Mouse (Mus musculus) neural tube, embryonic 13.5 days (tissue): ENCODE measurements around the gene Sdad1. TPM values are rescaled to one million over a fixed set of nuclear protein-coding genes. Genes with fewer than 3 reads are reported as not detected.

Experiments
- ATAC-seq: fragments of 200-750 bp; cut with Nextera tagmentation; 2 replicates; pipeline ENCODE4 v1.8.0; 2017; ENCODE audit warnings: low read depth, mild to moderate bottlenecking, moderate TSS enrichment, moderate library complexity
- H3K27ac ChIP-seq: fragments of 300-500 bp; sonication (generic); replicated peaks from 2 replicates; pipeline ENCODE4 v1.5.1; 2015; ENCODE audit warnings: moderate library complexity, mild to moderate bottlenecking, inconsistent platforms
- H3K27me3 ChIP-seq: fragments of 300-500 bp; sonication (generic); 2 replicates; pipeline ENCODE4 v1.6.1; 2015; ENCODE audit warnings: mild to moderate bottlenecking, inconsistent platforms
- H3K36me3 ChIP-seq: fragments of 300-500 bp; sonication (generic); 2 replicates; pipeline ENCODE4 v1.6.1; 2015; ENCODE audit warnings: mild to moderate bottlenecking, inconsistent platforms
- H3K4me1 ChIP-seq: fragments of 300-500 bp; sonication (generic); replicated peaks from 2 replicates; pipeline ENCODE4 v1.6.1; 2015; ENCODE audit warnings: inconsistent platforms
- H3K4me2 ChIP-seq: fragments of 300-500 bp; sonication (generic); 2 replicates; pipeline ENCODE4 v1.6.1; 2015; ENCODE audit warnings: inconsistent platforms, mild to moderate bottlenecking, moderate library complexity
- H3K4me3 ChIP-seq: fragments of 300-500 bp; sonication (generic); 2 replicates; pipeline ENCODE4 v1.5.1; 2015; ENCODE audit warnings: mild to moderate bottlenecking, inconsistent platforms
- H3K9ac ChIP-seq: fragments of 300-500 bp; sonication (generic); 2 replicates; pipeline ENCODE4 v1.6.1; 2015; ENCODE audit warnings: moderate library complexity, mild to moderate bottlenecking, inconsistent platforms
- H3K9me3 ChIP-seq: fragments of 300-500 bp; sonication (generic); 2 replicates; pipeline ENCODE4 v1.6.1; 2016; ENCODE audit warnings: inconsistent platforms
- WGBS: fragments of 180-500 bp; shearing (Covaris S2); methylation state at CpG from one replicate; pipeline ENCODE4 v1.1.7; 2015; 5-methylcytosine and 5-hydroxymethylcytosine counted together
- polyA plus RNA-seq: library from polyadenylated mRNA; unstranded; fragments of >200 nt; fragmentation: Nextera tagmentation; extraction: Ambion mirVana; gene quantifications from 2 replicates; pipeline ENCODE4 v1.2.1, GENCODE M21; 2015

Sdad1 gene
- polyA plus RNA-seq, 1 experiment from 2014 or later = 28.2 TPM

DNA sequence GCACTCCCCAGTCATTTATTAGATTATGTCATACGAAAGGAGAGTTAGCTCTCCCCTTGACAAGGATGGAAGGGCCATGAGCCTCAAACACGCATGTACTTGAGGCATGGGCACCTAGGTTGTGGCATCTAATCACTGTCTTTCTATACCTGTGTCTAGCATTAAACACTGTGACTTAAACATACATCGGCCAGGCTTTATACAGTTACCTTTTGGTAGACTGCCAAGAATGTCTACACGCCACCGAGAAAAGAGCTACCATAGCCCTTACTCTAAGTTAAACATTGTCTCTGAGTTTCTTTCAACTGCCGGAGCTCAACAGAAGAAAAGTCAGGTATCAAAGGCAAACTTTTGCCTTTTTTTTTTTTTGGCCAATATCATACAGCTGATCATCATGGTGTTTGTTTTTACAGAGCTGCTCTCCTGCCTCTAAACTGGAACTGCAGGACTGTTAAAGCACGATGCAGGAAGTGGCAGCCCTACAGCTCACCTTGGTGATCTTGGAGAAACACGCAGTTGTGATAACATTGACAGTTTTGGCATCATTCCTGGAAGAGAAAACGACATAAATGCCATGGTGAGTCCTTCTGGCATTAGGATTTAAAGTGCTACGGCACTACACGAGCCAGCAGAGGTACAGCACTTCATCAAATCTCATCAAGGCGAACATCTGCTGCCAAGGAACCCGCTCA, 8.0 kb downstream of the Sdad1 start:
- no peak for ATAC-seq
- Histone ChIP-seq H3K4me1 (no peaks in the 10 kb centered on the region), H3K9ac (no peak overlapping the region), H3K27ac (no peak overlapping the region), H3K9me3 (no peaks in the 10 kb centered on the region), H3K36me3 (peaks cover 81% of the 10 kb centered on the region), H3K27me3 (no peaks in the 10 kb centered on the region), H3K4me2 (no peak overlapping the region), H3K4me3 (no peak overlapping the region)
- 93% methylated on average over 13 of the region's 13 CpGs for WGBS

DNA sequence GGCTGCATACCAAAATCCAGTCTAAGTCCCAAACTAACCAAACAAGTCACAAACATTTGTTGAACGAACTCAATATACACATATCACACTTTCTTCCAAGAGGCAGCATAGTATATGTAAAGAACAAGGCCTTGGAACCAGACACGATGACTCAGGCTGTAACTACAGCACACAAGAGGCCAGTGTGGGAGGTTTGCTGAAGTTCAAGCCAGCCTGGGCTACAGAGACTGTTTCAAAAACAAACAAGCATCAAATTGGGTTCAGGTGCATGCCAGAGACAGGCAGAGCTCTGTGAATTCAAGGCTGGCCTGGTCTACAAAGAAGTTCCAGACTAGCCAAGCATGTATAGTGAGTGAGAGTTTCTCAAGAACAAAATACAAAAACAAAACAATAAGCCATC, 15.8 kb downstream of the Sdad1 start:
- H3K27ac ChIP-seq = no peak overlapping the region
- peaks cover 94% of the 10 kb centered on the region for H3K36me3 ChIP-seq
- H3K27me3 ChIP-seq = no peaks in the 10 kb centered on the region
- ATAC-seq = no peak
- H3K9ac ChIP-seq = no peak overlapping the region
- H3K4me2 ChIP-seq = no peak overlapping the region
- no peaks in the 10 kb centered on the region for H3K4me1 ChIP-seq
- no peak overlapping the region for H3K4me3 ChIP-seq
- WGBS = 95% methylated on average over 2 of the region's 2 CpGs
- H3K9me3 ChIP-seq = no peaks in the 10 kb centered on the region

DNA sequence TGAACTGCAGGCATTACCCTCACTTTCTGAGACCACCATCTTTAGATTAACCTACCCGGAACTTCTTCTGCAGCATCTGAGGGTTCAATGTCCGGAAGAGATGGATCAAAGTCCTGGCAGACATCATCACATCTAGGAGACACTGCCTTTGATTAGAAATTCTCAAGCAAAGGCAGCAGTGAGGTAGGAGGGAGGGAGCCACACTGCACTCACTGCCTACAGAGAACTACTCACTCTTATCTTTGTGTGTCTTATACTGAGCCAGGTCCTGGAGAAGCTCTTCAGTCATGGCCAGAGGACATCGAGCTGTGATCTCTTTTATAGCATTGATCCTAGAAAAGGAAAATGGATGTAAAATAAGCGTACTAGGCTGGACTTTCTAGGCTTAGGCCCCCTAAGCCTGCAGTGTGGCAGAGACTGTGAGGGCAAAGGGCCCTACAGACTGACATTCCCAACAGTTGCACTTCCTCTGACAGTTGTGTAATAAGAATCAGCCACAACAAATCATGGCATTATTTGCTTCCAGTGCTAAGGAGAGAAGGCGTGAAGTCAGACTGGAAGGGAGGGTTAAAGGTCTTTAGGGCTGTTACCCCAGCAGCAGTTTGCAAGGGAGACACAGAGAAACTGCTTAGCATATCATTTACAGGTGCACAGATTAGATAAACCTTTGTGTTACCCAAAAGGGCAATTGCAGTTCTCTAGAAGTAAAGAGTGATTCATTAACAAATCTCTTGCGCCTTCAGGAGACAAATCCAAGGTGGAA, 18.4 kb downstream of the Sdad1 start:
- Histone ChIP-seq H3K4me2 (no peak overlapping the region), H3K27ac (no peak overlapping the region), H3K9me3 (no peaks in the 10 kb centered on the region), H3K4me3 (no peak overlapping the region), H3K4me1 (no peaks in the 10 kb centered on the region), H3K27me3 (no peaks in the 10 kb centered on the region), H3K36me3 (peaks cover 97% of the 10 kb centered on the region), H3K9ac (no peak overlapping the region)
- ATAC-seq = no peak
- WGBS = 95% methylated on average over 6 of the region's 6 CpGs

DNA sequence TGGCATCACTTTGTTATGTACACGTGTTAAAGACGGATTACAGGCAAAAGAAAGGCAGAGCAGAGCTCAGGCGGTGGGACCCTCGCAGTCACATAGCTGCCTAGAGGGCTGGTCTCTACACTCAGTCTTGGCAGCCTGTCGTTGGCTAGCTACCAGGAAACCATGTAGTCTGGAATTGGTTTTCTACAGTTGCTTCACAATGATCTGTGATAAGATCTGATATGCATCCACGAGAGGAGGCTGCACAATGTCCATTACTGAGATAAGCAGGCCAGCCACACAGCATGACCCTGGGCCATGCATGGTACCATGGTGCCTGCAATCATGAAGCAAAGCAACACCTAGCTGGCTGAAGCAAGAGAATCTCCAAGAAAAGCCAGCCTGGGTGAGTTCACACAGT, 22.4 kb downstream of the Sdad1 start:
- H3K27me3 ChIP-seq = no peaks in the 10 kb centered on the region
- H3K36me3 ChIP-seq = peaks cover 78% of the 10 kb centered on the region
- no peaks in the 10 kb centered on the region for H3K9me3 ChIP-seq
- no peak overlapping the region for H3K4me3 ChIP-seq
- H3K4me2 ChIP-seq = no peak overlapping the region
- 90% methylated on average over 6 of the region's 6 CpGs for WGBS
- no peak for ATAC-seq
- no peaks in the 10 kb centered on the region for H3K4me1 ChIP-seq
- no peak overlapping the region for H3K27ac ChIP-seq
- no peak overlapping the region for H3K9ac ChIP-seq

DNA sequence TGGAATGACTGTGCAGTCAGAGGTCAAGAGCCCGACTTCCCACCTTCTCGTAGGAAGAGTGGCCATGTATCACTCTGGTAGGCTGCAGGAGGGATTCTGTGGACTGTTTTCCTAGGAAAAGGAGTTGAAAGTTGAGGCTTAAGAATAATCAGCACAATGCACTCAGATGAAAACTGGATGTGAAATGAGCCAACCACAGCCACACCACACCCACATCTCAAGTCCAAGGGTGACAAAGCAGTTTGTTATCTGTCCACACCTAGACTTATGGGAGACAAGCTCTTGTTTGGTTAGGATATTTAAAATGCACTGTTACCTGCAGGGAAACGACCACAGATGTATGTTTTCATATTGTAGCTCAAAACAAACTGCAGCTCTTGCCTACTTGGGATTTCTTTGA, 27.2 kb downstream of the Sdad1 start:
- H3K9ac ChIP-seq = no peak overlapping the region
- no peaks in the 10 kb centered on the region for H3K27me3 ChIP-seq
- H3K27ac ChIP-seq = no peak overlapping the region
- WGBS = 82% methylated on average over 3 of the region's 3 CpGs
- H3K36me3 ChIP-seq = peaks cover 33% of the 10 kb centered on the region
- peaks cover 7% of the 10 kb centered on the region for H3K4me1 ChIP-seq
- H3K4me2 ChIP-seq = no peak overlapping the region
- ATAC-seq = no peak
- no peaks in the 10 kb centered on the region for H3K9me3 ChIP-seq
- no peak overlapping the region for H3K4me3 ChIP-seq

DNA sequence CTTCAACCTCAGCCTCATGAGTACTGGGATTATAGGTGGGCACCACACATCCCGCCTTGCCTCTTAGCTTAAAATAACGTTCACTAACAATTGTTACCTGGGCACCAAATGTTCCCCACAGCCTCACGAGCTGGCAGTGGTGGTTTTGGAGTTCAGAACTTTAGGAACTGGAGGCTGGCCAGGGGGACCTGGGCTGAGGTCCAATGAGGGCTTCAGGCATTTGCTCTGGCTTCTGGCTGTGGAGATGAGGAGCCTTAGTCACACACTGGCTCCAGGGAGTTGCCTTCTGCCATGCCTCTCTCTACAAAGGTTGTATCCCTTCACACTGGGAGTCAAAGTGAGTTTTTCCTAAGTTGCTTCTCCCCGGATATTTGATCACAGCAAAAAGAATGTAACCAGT, 27.7 kb downstream of the Sdad1 start:
- Histone ChIP-seq H3K27ac (no peak overlapping the region), H3K9me3 (no peaks in the 10 kb centered on the region), H3K36me3 (peaks cover 28% of the 10 kb centered on the region), H3K4me3 (no peak overlapping the region), H3K4me2 (no peak overlapping the region), H3K9ac (no peak overlapping the region), H3K4me1 (peaks cover 8% of the 10 kb centered on the region), H3K27me3 (no peaks in the 10 kb centered on the region)
- ATAC-seq = no peak
- WGBS = 82% methylated on average over 4 of the region's 4 CpGs

DNA sequence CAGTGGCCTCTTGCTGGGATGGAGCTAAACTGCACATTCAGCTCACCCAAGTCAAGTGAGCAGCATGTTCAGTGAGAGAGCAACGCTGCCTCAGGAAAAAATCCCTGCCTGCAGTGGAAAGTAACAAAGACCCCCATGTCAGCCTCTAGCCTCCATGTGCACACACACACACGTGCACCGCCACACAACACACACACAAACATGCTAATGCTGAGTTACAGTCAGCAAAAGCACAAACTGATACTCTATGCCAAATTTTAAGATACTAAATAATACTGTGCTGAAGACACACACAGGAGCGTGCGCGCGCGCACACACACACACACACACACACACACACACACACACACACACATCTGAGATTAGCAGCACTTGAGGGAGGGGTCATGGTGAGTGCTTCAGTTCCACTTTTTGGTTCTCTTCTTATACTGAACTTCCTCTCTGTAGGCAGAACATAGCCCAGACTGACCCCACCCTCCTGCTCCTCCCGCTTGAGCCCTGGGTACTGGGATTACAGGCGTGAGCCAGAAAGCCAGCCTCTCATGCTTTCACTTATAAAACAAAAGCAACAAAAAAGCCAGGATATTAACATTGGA, 31.2 kb downstream of the Sdad1 start:
- WGBS = 85% methylated on average over 10 of the region's 10 CpGs
- Histone ChIP-seq H3K4me2 (peak overlapping the region; percentile 93), H3K36me3 (no peaks in the 10 kb centered on the region), H3K27ac (peak overlapping the region; percentile 65), H3K4me1 (peaks cover 10% of the 10 kb centered on the region), H3K4me3 (no peak overlapping the region), H3K27me3 (no peaks in the 10 kb centered on the region), H3K9ac (0 out of 2 replicates have a peak overlapping the region, but pooled peaks have one; percentile 75), H3K9me3 (no peaks in the 10 kb centered on the region)
- no peak for ATAC-seq

DNA sequence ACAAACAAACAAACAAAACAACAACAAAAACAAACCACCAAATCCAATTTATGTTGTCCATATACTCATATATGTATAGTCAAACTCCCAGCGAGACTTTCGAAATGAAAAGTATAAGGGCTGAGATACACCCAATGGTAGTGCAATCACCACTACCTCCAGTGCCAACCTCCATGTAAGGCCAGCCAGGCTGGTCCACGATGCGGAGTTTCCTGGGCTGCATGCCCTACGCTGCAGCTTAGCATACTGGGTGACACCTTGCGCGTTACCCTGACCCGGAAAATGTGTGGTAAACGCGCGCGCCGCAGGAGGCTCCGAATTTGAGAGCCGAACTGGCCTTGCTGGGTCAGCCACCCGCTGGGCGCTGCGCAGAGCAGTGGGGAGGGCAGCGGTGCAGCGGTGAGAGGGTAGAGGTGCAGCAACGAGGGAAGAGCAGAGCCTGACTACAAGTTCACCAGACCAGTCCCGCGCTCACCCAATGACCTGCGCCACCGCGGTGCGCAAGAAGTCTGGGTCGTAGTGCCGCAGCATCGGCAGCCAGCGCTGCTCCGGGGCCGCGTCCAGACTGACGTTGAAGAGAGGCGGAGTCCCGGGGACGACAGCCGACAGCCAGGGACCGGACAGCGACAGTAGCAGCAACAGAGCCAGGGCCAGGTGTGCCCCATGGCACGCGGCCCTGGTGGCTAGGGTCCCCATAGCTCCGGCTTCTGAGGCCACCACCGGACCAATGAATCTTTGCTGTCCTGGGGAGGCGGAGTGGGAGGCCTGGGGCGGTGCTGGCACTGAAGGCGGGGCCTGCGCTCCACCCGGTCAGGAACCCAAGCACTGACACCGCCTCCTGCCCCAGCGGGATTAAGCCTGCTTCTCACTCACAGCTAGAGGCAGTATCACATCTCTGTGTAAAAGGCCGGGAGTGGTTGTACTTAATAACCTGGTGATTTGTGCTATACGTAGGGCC, 32.6 kb downstream of the Sdad1 start, which contains the start of gene Naaa:
Gene Naaa, minus strand, starts transcription at position 734 of the 958 bp plus-strand sequence.
- peak within 1 kb of the TSS; percentile 75 for H3K9ac ChIP-seq
- 4% methylated on average over 54 of the region's 54 CpGs for WGBS
- H3K4me1 ChIP-seq = peaks cover 10% of the 10 kb centered on the region

DNA sequence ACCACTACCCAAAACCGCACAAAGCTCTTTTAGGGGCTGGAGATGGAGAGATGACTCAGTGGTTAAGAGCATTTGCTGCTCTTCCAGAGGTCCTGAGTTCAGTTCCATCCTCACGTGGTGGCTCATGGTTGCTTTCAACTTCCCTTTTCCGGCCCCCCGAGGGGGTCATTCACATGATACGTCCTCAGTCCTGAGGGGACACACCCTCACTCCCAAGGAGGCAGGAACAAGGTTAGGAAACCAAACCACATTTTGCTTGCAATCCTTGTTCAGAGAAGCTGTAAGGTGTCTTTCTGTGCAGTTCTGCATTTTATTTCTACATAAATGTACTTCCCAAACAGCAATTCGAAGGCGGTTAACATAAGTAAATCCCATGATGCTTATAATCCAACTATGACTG, 39.8 kb downstream of the Sdad1 start:
- Histone ChIP-seq H3K9ac (no peak overlapping the region), H3K4me3 (no peak overlapping the region), H3K27me3 (no peaks in the 10 kb centered on the region), H3K4me1 (no peaks in the 10 kb centered on the region), H3K36me3 (no peaks in the 10 kb centered on the region), H3K27ac (no peak overlapping the region), H3K9me3 (no peaks in the 10 kb centered on the region), H3K4me2 (no peak overlapping the region)
- WGBS = 85% methylated on average over 7 of the region's 7 CpGs
- ATAC-seq = no peak

More for the DNA sequence above, 32.6 kb downstream of the Sdad1 start, which contains the start of gene Naaa:
- no peaks in the 10 kb centered on the region for H3K27me3 ChIP-seq
- ATAC-seq = peak; percentile 95
- H3K4me2 ChIP-seq = peak within 1 kb of the TSS; percentile 93
- no peaks in the 10 kb centered on the region for H3K36me3 ChIP-seq
- no peaks in the 10 kb centered on the region for H3K9me3 ChIP-seq
- H3K27ac ChIP-seq = peak within 1 kb of the TSS; percentile 65
- H3K4me3 ChIP-seq = peak within 1 kb of the TSS; percentile 67

DNA sequence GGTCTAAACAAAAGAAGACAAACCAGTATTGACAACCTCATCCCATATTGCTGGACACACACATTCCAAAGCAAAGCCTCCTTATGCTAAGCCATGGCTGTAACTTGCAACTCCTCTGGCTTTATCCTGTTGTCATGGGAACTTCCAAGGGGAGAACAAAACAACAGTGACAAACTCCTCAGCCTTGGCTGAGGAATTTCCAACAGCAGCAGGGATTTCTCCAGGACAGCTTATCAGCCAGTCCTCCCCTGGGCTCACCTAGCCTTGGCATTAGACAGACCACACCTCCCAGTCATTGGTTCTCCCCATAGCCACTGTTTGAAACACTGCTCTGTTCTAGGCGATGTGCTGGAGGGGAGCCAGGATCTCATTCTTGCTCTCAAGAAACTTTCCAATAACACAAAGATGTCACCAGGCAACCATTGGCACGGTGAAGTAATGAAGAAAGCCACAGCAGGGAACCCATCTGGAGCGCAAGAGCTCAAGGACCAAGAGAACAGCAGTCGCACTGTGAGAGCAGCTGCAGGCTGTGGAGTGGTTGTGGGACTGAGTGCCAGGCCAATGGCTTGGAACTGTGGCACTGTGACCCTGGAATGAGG, 46.4 kb downstream of the Sdad1 start:
- Histone ChIP-seq H3K9me3 (no peaks in the 10 kb centered on the region), H3K9ac (no peak overlapping the region), H3K4me1 (0 out of 2 replicates have a peak, but pooled peaks cover 7% of the 10 kb centered on the region), H3K27me3 (no peaks in the 10 kb centered on the region), H3K27ac (peak overlapping the region; percentile 46; the same call in 1 of the 2 replicates), H3K36me3 (no peaks in the 10 kb centered on the region), H3K4me3 (no peak overlapping the region), H3K4me2 (no peak overlapping the region)
- ATAC-seq = peak; percentile 87
- 12% methylated on average over 4 of the region's 4 CpGs for WGBS

DNA sequence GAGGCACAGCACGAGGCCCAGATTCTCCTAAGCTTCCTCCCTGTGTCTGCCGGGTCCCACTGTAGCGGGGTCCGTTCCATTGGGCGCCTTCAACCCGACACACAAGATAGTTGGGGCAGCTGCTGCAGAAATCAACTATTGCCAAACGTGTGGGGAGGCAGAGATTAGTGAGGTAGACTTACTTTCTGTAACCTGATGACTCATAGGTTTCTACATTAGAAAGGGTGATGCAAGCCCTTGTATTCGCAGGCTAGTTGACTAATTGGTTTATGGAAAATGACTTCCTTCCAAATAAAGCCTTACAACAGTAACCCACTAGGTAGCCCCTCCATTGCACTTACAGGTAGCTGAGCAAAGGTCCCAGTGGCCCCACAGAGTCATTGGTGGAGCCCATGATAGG, 47.6 kb downstream of the Sdad1 start:
- Histone ChIP-seq H3K36me3 (no peaks in the 10 kb centered on the region), H3K4me3 (no peak overlapping the region), H3K27me3 (peaks cover 3% of the 10 kb centered on the region; the same call in 1 of the 2 replicates), H3K9me3 (no peaks in the 10 kb centered on the region), H3K27ac (0 out of 2 replicates have a peak overlapping the region, but pooled peaks have one; percentile 9), H3K4me2 (no peak overlapping the region), H3K9ac (no peak overlapping the region), H3K4me1 (0 out of 2 replicates have a peak, but pooled peaks cover 7% of the 10 kb centered on the region)
- ATAC-seq = no peak
- 93% methylated on average over 8 of the region's 8 CpGs for WGBS
